Mouse (Mus musculus): Measurements from ENCODE around the gene Gstp1.
"Not testable (repeated sequence)": the region's sequence is repeated elsewhere in the genome, so short reads cannot be mapped to it uniquely, and the experiment has no call there.

The Gstp1 gene

GRCm38 (mm10) chr19:4041500-4041899 is 3.7 kb upstream of the Gstp1 start:
- not testable (repeated sequence) for DNase-seq (ENCODE audit: low read depth in 1 of 2, low spot score in 2 of 2)

- DNase-seq (ENCODE audit: low read depth in 1 of 2, low spot score in 2 of 2) = not testable (repeated sequence)
These were observed 3.2 kb upstream of the Gstp1 start for GRCm38 (mm10) chr19:4040941-4041340.

- not testable (repeated sequence) for DNase-seq (ENCODE audit: low read depth in 1 of 2, low spot score in 2 of 2)
These were observed 514 bp downstream of the Gstp1 start for GRCm38 (mm10) chr19:4037154-4037787.

GRCm38 (mm10) chr19:4036327-4037045 is 1.3 kb downstream of the Gstp1 start:
- DNase-seq (ENCODE audit: low read depth in 1 of 2, low spot score in 2 of 2) = no peak

GRCm38 (mm10) chr19:4033742-4034141 is 4.0 kb downstream of the Gstp1 start:
- DNase-seq (ENCODE audit: low read depth in 1 of 2, low spot score in 2 of 2) = no peak

- no peak for DNase-seq (ENCODE audit: low read depth in 1 of 2, low spot score in 2 of 2)
These were observed 4.5 kb downstream of the Gstp1 start for GRCm38 (mm10) chr19:4033298-4033697.

GRCm38 (mm10) chr19:4032668-4033067 is 5.1 kb downstream of the Gstp1 start:
- DNase-seq (ENCODE audit: low read depth in 1 of 2, low spot score in 2 of 2) = no peak

GRCm38 (mm10) chr19:4027576-4027975 is 10.2 kb downstream of the Gstp1 start:
- DNase-seq (ENCODE audit: low read depth in 1 of 2, low spot score in 2 of 2) = no peak

GRCm38 (mm10) chr19:4023185-4023584 is 14.6 kb downstream of the Gstp1 start:
- no peak for DNase-seq (ENCODE audit: low read depth in 1 of 2, low spot score in 2 of 2)

GRCm38 (mm10) chr19:4018743-4019583 is 18.8 kb downstream of the Gstp1 start:
- DNase-seq (ENCODE audit: low read depth in 1 of 2, low spot score in 2 of 2) = peak in 1 of 2 experiments; percentile 59

GRCm38 (mm10) chr19:4017921-4018587 is 19.7 kb downstream of the Gstp1 start:
- DNase-seq (ENCODE audit: low read depth in 1 of 2, low spot score in 2 of 2) = no peak

- DNase-seq (ENCODE audit: low read depth in 1 of 2, low spot score in 2 of 2) = no peak
These were observed 22.1 kb downstream of the Gstp1 start for GRCm38 (mm10) chr19:4015635-4016034.

GRCm38 (mm10) chr19:4014802-4015201 is 23.0 kb downstream of the Gstp1 start:
- DNase-seq (ENCODE audit: low read depth in 1 of 2, low spot score in 2 of 2) = no peak

- DNase-seq (ENCODE audit: low read depth in 1 of 2, low spot score in 2 of 2) = no peak
These were observed 24.7 kb downstream of the Gstp1 start for GRCm38 (mm10) chr19:4013066-4013465.

- DNase-seq (ENCODE audit: low read depth in 1 of 2, low spot score in 2 of 2) = peak; percentile 87 to 92
These were observed 25.3 kb downstream of the Gstp1 start, which contains the start of gene Ndufv1 for GRCm38 (mm10) chr19:4012432-4013022. Gene Ndufv1, minus strand, starts transcription at chr19:4012806.

GRCm38 (mm10) chr19:4011086-4011485 is 26.7 kb downstream of the Gstp1 start:
- DNase-seq (ENCODE audit: low read depth in 1 of 2, low spot score in 2 of 2) = no peak

GRCm38 (mm10) chr19:4005971-4006370 is 31.8 kb downstream of the Gstp1 start:
- DNase-seq (ENCODE audit: low read depth in 1 of 2, low spot score in 2 of 2) = no peak

GRCm38 (mm10) chr19:4005091-4005490 is 32.7 kb downstream of the Gstp1 start:
- DNase-seq (ENCODE audit: low read depth in 1 of 2, low spot score in 2 of 2) = no peak

- DNase-seq (ENCODE audit: low read depth in 1 of 2, low spot score in 2 of 2) = no peak
These were observed 33.5 kb downstream of the Gstp1 start for GRCm38 (mm10) chr19:4004331-4004730.

GRCm38 (mm10) chr19:4003641-4004040 is 34.1 kb downstream of the Gstp1 start:
- no peak for DNase-seq (ENCODE audit: low read depth in 1 of 2, low spot score in 2 of 2)

- no peak for DNase-seq (ENCODE audit: low read depth in 1 of 2, low spot score in 2 of 2)
These were observed 34.7 kb downstream of the Gstp1 start, which contains the start of gene Doc2g for GRCm38 (mm10) chr19:4003112-4003511. Gene Doc2g, plus strand, starts transcription at chr19:4003313.

Data from monocyte, adult 2 months (primary cell).